Mouse (Mus musculus) adipocyte (in vitro differentiated cells): Measurements from ENCODE around the gene Gli2.

ENCODE experiments used
- DNase-seq: peaks from one replicate; pipeline ENCODE4 v3.0.0-alpha.2; 2016; ENCODE audit warnings: low spot score

The Gli2 gene

DNA sequence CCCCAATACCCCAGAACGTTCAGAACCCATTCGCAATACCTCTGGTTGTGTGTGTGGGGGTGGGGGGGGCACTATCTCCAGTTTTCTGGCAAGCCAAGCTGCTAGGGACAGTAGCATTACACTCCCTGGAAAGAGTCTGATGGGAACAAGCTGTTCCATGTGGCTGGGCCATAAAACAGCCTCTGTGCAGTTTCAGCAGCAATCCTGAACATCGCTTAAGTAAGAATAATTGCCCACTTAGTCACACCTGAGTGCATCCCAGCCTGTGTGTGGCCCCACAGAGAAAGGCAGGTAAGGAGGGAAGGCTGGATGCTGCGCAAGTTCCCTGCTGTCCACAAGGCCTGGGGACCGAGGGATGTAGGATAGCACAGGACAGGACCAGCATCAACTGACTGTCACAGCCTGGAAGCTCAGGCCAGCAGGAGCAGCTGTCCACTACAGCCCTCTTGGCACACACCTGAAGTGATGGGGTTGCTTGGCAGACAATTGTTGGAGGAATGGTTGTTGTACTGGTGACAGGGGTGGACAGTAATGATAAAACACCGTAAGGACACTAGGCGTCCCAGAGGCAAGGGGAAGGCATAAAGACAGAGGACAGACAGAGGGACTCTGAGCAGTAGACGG is 58.8 kb downstream of the Gli2 start:
- DNase-seq, result no peak

DNA sequence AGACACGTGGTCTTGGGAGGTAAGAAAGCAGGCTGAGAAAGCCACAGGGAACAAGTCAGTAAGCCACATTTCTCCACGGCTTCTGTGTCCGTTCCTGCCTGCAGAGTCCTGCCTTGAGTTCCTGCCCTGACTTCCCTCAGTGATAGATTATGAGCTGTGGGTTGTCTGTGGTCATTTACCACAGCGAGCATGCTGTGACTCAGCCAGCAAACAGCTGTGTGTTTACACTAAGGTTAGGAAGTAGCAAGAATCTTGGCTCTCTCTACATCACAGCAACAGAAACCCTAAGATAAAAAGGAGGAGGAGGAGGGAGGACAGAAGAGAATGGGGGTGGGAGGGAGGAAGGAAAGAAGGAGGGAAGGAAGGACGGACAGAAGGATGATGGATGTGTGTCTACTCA is 59.6 kb downstream of the Gli2 start:
- no peak for DNase-seq

DNA sequence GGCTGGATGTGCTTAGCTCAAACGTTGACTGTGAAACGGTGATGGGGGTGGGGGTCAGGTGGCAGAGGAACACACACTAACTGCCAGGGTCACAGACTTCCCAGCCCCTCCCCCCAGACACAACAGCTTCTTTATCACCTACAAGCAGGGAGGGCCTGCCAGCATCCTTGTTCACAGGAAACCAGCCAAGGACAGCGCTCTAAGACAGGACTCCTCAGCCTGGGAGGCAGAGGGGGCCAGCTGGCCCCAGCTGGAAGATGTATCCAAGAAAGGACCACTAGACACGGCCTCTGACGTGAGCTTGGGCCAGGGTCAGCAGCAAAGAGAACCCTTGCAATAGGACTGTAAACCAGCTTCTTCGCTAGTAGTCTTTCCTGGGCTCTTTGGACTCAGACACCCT is 65.1 kb downstream of the Gli2 start:
- DNase-seq, result no peak

- no peak for DNase-seq
These were observed 65.9 kb downstream of the Gli2 start for GRCm38 (mm10) chr1:118987538-118987937.

GRCm38 (mm10) chr1:118983389-118983788 is 70.0 kb downstream of the Gli2 start:
- DNase-seq, result no peak

GRCm38 (mm10) chr1:118982805-118983211 is 70.6 kb downstream of the Gli2 start:
- DNase-seq, result no peak

GRCm38 (mm10) chr1:118981943-118982804 is 71.2 kb downstream of the Gli2 start:
- peak; percentile 83 for DNase-seq

DNA sequence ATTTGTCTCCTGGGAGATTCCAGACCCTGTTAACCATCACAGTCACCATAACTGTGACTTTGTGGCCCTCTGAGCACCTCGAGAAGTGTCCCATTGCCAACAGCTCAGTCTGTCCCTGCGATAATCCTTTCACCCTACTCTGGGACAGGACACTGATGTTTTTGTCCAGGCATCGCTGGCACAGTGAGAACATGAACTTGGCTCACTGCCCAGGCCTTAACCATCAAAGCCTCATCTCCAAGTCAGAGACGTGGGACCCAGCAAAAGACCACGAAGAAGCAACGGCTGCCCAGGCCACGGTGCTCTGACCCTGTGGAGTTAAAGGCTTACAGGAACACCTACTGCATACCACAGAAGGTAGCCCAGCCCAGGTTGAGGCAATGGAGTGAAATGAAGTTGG is 72.8 kb downstream of the Gli2 start:
- DNase-seq, result peak; percentile 82

DNA sequence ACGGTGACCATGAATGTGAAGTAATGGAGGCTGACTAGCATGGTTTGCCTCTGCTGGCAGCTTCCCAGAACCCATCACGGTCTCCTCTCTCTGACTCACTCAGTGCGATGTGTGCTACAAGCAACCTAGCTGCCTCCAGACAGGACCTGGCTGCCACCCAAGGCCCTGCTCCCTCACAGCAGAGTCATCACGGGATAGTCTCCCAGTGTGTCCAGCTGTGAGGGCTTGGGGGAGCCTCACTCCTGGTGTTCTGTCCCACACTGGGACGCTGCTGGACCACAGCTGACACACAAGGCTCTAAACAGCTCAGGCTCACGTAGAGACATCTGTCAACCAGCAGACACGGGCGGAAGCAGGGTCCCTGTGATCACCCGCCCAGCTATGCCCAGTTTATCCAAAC is 76.8 kb downstream of the Gli2 start:
- peak; percentile 94 for DNase-seq

GRCm38 (mm10) chr1:118975376-118975775 is 78.0 kb downstream of the Gli2 start:
- DNase-seq, result no peak

DNA sequence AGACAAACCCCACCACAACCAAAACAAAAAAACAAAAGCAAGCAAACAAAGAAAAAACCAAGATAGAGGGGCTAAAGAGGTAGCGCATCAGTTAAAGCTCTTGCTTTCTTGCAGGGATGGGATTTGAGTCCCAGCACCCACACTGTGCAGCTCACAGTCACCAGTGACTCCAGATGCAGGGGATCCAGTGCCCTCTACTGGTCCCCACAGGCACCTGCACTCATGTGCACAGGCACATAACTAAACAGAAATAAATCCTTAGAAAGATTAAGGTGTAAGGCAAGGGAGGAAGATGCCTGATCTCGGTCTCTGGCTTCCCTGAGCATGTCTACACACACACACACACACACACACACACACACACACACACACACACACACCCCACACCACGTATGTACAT is 83.4 kb downstream of the Gli2 start:
- DNase-seq, result no peak

- no peak for DNase-seq
These were observed 84.0 kb downstream of the Gli2 start for GRCm38 (mm10) chr1:118969409-118969808.

- DNase-seq, result no peak
These were observed 84.7 kb downstream of the Gli2 start for GRCm38 (mm10) chr1:118968661-118969179.

GRCm38 (mm10) chr1:118967976-118968375 is 85.4 kb downstream of the Gli2 start:
- DNase-seq, result no peak

GRCm38 (mm10) chr1:118967281-118967680 is 86.1 kb downstream of the Gli2 start:
- peak; percentile 66 for DNase-seq

DNA sequence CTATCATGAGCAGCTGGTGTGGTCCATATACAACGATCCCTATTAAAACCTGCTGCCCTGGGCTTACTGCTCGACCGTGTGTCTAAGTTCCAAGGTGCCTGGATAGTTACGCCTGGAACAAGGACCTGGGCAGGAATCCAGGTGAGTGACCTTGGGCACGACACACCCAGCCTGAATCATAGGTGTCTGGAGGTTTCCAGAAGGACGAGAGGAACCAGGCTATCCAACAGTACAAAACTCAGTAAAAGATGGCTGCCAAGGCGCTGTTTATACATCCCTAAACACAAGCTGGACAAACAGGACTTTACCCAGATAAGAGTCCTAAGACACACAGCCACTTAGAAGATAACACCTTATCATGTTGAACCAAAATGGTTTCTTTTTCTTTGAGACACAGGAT is 94.8 kb downstream of the Gli2 start:
- no peak for DNase-seq

DNA sequence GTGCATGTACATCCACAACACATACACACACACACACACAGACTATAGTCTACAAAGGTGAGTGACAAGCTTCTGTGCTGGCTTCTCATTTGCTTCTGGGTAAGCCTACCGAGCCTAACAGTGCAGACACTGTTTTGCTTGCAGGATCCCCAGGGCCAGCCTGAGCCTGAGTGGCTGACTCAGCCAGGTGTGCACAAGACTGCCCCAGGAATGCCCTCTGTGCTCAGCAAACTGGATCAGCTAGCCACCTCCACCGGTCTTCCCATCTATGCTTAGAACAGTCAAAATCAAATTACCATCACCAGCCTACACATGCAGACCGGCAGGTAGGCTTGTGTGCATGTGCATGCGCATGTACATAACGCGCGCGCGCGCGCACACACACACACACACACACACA is 97.6 kb downstream of the Gli2 start:
- no peak for DNase-seq

DNA sequence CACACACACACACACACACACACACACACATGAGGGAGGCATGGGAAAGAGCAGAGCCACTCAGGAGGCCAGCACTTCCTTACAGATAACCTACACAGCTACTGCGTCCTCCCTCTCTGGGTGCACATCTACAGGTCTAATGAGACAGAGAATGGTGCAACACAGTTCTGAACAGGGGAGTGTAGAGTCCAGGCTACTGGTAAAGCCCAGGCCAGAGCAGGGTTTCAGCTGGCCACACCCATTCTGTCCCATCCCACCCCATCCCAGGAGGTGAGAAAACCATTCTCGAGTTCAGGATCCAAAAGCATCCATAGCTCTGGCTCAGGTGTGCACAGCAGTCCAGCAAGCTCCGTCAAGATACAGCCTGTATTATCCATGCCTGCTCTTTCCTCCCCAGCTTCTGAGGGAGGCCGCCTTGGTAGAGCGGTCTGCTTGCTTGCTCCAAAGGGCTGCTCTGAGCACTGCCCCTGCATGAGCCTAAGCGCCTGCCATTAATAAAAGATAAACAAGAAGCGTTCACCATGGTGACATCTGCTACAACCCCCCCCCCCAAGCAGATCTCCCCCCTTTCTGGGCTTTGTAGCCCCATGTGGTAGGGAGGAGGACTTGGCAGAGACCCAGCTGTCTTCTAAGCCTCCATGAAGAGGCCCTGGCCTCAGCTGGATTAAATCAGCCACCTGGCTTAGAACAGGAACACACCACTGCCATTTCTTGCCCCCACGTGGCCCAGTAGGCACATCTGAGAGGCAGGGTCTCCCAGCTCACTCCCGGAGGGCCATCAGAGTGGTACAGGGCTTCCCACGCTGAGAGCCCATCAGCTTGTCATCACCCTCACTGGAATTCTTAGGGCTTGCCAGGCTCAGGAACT is 98.8 kb downstream of the Gli2 start:
- DNase-seq, result peak; percentile 35

GRCm38 (mm10) chr1:118953031-118953430 is 100.4 kb downstream of the Gli2 start:
- no peak for DNase-seq

DNA sequence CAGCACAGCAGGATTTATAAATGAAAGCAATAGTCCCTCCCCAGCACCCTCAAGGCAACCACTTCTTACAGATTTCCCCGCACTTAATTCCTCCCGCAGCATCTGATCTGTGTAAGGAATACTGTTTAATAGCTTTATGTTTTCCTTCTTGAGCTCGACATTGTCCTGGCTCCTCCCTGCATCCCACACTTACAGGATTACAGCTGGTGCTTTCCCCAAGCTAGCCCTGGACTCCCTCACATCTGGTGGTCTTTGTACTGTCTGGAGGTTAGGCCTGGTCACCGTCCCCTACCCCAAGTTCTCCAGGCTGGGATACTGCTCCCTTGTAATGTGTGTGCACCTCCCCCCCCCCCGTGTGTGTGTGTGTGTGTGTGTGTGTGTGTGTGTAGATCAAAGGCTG is 101.1 kb downstream of the Gli2 start:
- no peak for DNase-seq

DNA sequence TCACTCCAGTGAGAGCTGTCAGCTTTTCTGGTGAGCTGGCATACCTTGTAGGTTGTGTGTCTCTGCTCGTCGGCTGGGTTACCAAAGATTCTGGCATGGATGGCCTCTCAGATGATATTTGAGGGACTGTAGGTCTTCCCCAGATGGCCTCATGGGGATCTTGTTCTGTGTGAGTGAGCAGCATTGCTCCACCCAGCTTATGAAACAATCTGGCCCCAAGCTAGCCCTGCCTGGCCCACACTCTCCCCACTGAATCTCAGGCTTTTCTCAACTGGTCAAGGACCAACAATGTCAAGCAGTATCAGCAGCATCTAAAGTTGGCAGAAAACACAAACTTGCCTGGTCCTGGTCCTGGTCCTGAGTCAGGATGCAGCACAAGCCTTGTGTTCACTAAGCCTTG is 105.0 kb downstream of the Gli2 start:
- peak; percentile 31 for DNase-seq

GRCm38 (mm10) chr1:118947221-118947620 is 106.2 kb downstream of the Gli2 start:
- no peak for DNase-seq
